Mouse (Mus musculus) left cerebral cortex, adult 9 months (tissue): Measurements from ENCODE around the gene Src.

Experiments used
- DNase-seq, 2 experiments: peaks; one replicate each; pipeline ENCODE4 v3.0.0; 2022; ENCODE audit warnings: low spot score in 2 of 2

Src gene

GRCm38 (mm10) chr2:157437123-157437522 lies 18.9 kb downstream of the Src start:
- DNase-seq: no peak

GRCm38 (mm10) chr2:157441363-157441762 lies 23.1 kb downstream of the Src start:
- no peak for DNase-seq

GRCm38 (mm10) chr2:157447297-157448158 lies 29.3 kb downstream of the Src start:
- DNase-seq: no peak

GRCm38 (mm10) chr2:157448356-157448755 lies 30.1 kb downstream of the Src start:
- no peak for DNase-seq

GRCm38 (mm10) chr2:157450905-157451304 lies 32.7 kb downstream of the Src start:
- DNase-seq: no peak

- no peak for DNase-seq
These were observed 33.3 kb downstream of the Src start for GRCm38 (mm10) chr2:157451372-157452040.

DNA sequence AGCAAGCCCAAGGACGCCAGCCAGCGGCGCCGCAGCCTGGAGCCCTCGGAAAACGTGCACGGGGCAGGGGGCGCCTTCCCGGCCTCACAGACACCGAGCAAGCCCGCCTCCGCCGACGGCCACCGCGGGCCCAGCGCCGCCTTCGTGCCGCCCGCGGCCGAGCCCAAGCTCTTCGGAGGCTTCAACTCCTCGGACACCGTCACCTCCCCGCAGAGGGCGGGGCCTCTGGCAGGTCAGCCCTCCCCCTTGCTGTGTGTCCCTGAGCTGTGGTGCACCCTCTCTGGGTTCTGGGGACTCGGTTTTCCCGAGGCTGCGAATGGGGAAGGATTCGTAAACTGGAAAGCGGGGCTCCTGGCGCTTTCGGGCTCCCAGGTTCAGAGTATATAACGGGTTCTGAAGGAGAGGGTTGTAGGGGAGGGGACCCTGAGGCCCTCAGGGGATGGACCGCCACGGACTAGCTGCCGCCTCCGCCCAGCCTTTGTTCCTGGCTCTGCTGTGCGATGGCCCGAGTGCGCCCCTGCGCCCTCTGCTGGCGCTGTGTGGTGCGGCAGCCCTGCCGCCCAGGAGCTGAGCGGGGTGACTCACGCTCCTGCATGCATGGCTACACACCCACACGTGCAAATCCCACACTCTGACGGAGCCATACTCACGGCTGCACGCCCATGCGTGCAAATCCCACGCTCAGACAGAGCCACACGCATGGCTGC lies 39.0 kb downstream of the Src start:
- peak; percentile 85 to 97 for DNase-seq

DNA sequence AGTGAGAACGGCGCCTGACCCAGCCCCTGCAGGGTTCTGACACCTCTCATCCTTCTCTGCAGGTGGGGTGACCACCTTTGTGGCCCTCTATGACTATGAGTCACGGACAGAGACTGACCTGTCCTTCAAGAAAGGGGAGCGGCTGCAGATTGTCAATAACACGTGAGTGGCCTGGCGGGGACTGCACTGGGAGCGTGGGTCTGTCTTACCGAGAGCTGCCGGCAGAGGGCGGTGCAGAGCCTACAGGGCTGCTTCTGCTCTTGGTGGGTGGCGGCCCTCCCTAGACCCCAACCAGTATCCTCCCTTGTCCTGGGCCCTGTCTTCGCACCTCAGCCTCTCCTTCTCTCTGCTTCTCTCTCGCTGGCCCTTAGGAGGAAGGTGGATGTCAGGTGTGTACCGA lies 40.2 kb downstream of the Src start:
- peak in 1 of 2 experiments; percentile 81 for DNase-seq

DNA sequence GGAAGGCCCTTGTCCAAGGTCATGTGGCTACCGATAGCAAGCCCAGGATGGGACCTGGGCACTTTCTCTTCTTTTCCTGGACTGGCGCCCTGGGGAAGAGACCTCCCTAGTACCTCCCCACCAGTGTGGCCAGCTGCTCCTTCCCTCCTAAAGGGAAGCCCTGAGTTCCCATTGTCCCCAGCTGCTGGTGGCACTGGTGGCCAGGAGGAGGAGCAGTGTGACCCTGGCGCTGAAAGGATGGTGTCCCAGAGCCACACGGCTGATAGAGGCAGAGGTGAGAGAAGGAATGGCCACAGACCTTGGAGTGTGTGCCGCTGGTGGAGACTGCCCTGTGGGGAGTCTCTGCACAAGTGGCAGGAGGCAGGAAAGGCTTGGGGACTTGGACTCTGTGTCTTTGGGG lies 41.5 kb downstream of the Src start:
- no peak for DNase-seq

GRCm38 (mm10) chr2:157462776-157463710 lies 44.8 kb downstream of the Src start:
- DNase-seq: no peak

- DNase-seq: no peak
These were observed 45.9 kb downstream of the Src start for GRCm38 (mm10) chr2:157463887-157464745.

DNA sequence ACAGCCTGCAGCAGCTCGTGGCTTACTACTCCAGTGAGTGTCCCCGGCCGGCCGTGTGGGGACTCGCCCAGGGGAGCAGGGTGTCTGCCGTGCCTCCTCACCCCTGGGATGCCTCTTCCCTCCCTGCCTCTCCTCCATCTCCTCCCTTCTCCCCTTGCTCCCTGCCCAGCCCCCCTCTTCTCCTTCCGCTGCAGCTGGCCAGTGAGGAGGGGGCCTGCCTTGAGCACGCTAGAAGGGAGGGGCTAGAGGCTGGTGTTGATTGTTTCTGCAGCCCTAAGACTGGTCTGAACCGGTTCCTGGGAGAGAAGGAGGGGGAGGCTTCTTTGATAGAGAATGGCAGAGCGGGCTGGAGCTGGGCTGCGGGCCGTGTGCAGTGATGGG lies 46.5 kb downstream of the Src start:
- DNase-seq: no peak

DNA sequence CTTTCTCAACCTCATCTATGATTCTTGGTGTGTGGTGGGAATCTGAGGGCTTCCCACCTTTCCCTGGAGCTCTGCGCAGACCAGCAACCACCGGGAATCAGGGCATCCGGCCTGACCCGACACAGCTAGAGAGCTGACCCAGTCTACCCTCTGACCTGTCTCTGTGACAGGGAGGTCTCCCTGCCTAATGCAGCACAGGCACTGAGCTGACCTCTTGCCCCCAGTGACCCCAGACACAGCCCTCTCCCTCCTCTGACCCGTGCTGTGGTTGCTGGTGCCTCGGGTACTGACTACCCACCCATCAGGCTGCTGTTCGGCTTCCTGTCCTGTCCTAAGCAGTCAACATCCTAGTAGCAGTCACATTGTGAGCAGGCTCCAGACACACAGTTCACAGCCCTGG lies 48.6 kb downstream of the Src start:
- DNase-seq: no peak

- no peak for DNase-seq
These were observed 50.0 kb downstream of the Src start for GRCm38 (mm10) chr2:157468130-157468796.

- no peak for DNase-seq
These were observed 53.0 kb downstream of the Src start for GRCm38 (mm10) chr2:157471292-157471691.

DNA sequence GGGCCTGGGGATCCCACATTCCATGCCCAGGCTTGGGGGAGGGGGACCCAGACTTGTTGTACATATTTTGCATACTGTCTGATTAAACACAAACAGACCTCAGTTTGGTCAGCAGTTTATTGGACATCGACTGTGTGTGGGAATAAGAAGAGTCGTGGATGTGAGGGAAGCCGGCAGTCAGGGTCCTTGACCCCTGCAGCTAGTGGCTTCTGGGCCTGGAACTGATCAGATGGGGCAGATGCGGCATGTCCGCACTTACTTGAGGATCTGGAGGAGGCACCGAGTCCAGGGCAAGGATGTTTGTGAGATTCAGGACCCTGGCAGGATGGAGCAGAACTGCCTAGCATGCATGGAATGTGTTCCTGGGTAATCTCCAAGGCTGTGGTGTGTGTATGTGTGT lies 53.5 kb downstream of the Src start:
- no peak for DNase-seq

GRCm38 (mm10) chr2:157472469-157472868 lies 54.2 kb downstream of the Src start:
- no peak for DNase-seq

DNA sequence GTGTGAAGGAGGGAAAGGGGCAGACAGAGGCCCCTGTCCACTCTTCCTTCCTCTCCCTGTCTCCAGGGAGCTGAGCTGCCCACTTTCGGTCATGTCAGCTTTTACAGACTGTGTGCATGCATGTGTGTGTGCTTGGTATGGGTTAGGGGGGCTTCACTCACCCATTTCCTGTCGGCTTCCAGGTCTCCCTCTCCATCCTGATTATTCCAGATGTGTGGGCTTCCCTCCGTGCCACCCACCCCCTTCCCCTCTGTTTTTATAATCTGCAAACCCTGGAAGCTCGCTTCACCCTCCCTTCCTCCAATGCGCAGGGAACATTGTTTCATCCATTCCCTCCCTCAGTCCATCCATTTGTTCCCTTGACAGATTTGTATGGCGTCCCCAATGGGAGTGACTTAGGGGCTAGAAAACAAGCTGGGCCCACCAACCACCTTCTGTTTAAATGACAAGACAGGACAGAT lies 56.1 kb downstream of the Src start:
- no peak for DNase-seq

GRCm38 (mm10) chr2:157475437-157476379 lies 57.5 kb downstream of the Src start:
- no peak for DNase-seq
